Mouse (Mus musculus) hindbrain, embryonic 14.5 days (tissue): ENCODE results near the gene Tvp23b. TPM values are rescaled to one million over a fixed set of nuclear protein-coding genes. Genes with fewer than 3 reads are reported as not detected.
A peak's percentile ranks its signal among the peaks of the same experiment; 100 is the strongest.

Source experiments
- ATAC-seq: fragments of 200-750 bp; cut with Nextera tagmentation; 2 replicates; pipeline ENCODE4 v1.8.0; 2017; ENCODE audit warnings: moderate number of reproducible peaks, mild to moderate bottlenecking, moderate TSS enrichment, moderate library complexity; ENCODE audit not compliant: low FRiP score
- DNase-seq: peaks from one replicate; pipeline ENCODE4 v3.0.0-alpha.2; 2015; ENCODE audit warnings: low spot score
- H3K27ac ChIP-seq: fragments of 300-500 bp; sonication (generic); 2 replicates; pipeline ENCODE4 v1.5.1; 2014; ENCODE audit warnings: mild to moderate bottlenecking, moderate library complexity
- H3K27me3 ChIP-seq: fragments of 300-500 bp; sonication (generic); 2 replicates; pipeline ENCODE4 v1.6.1; 2014; ENCODE audit warnings: mild to moderate bottlenecking, low read length, mixed read lengths; ENCODE audit not compliant: control insufficient read depth, insufficient read depth
- H3K36me3 ChIP-seq: fragments of 300-500 bp; sonication (generic); replicated peaks from 2 replicates; pipeline ENCODE4 v1.6.1; 2014; ENCODE audit not compliant: control insufficient read depth, insufficient read depth
- H3K4me1 ChIP-seq: fragments of 300-500 bp; sonication (generic); replicated peaks from 2 replicates; pipeline ENCODE4 v1.6.1; 2014; ENCODE audit warnings: antibody characterized with exemption, low read length, mixed read lengths; ENCODE audit not compliant: control insufficient read depth, insufficient read depth
- H3K4me2 ChIP-seq: fragments of 300-500 bp; sonication (generic); replicated peaks from 2 replicates; pipeline ENCODE4 v1.6.1; 2014; ENCODE audit warnings: mild to moderate bottlenecking, moderate library complexity
- H3K4me3 ChIP-seq: fragments of 300-500 bp; sonication (generic); replicated peaks from 2 replicates; pipeline ENCODE4 v1.5.1; 2014; ENCODE audit warnings: mild to moderate bottlenecking, low read length
- H3K9ac ChIP-seq: fragments of 300-500 bp; sonication (generic); 2 replicates; pipeline ENCODE4 v1.6.1; 2014
- H3K9me3 ChIP-seq: fragments of 300-500 bp; sonication (generic); 2 replicates; pipeline ENCODE4 v1.6.1; 2016; ENCODE audit warnings: low read length; ENCODE audit not compliant: control insufficient read depth
- WGBS: fragments of 180-500 bp; shearing (Covaris S2); extraction: QIAGEN DNeasy Blood & Tissue Kit; methylation state at CpG from one replicate; pipeline ENCODE4 v1.1.7; 2014; 5-methylcytosine and 5-hydroxymethylcytosine counted together
- polyA plus RNA-seq: library from polyadenylated mRNA; unstranded; fragments of >200 nt; fragmentation: Nextera tagmentation; extraction: Ambion mirVana; gene quantifications from 2 replicates; pipeline ENCODE4 v1.2.1, GENCODE M21; 2014

Gene Tvp23b
- polyA plus RNA-seq, 1 experiment from 2014 or later: 52.8 TPM

- Histone ChIP-seq H3K4me1 (no peaks in the 10 kb centered on the region; the same call in 1 of the 2 replicates), H3K9me3 (no peaks in the 10 kb centered on the region; the same call in 1 of the 2 replicates), H3K4me3 (no peak overlapping the region), H3K36me3 (no peaks in the 10 kb centered on the region), H3K4me2 (no peak overlapping the region), H3K9ac (no peak overlapping the region), H3K27me3 (no peaks in the 10 kb centered on the region), H3K27ac (no peak overlapping the region)
- DNase-seq (no peak), ATAC-seq (no peak)
- 68% methylated on average over 6 of the region's 6 CpGs for WGBS
Measured at GRCm38 (mm10) chr11:62914532-62914931, 35.3 kb downstream of the Tvp23b start.

GRCm38 (mm10) chr11:62915486-62915885, 36.2 kb downstream of the Tvp23b start:
- no peak for ATAC-seq
- 95% methylated on average over 2 of the region's 2 CpGs for WGBS
- Histone ChIP-seq H3K27ac (no peak overlapping the region), H3K4me1 (no peaks in the 10 kb centered on the region; the same call in 1 of the 2 replicates), H3K36me3 (no peaks in the 10 kb centered on the region), H3K4me2 (no peak overlapping the region), H3K9ac (no peak overlapping the region), H3K4me3 (no peak overlapping the region), H3K27me3 (no peaks in the 10 kb centered on the region), H3K9me3 (no peaks in the 10 kb centered on the region; the same call in 1 of the 2 replicates)
- no peak for DNase-seq

- 56% methylated on average over 2 of the region's 2 CpGs for WGBS
- Histone ChIP-seq H3K9me3 (no peaks in the 10 kb centered on the region; the same call in 1 of the 2 replicates), H3K27me3 (no peaks in the 10 kb centered on the region), H3K36me3 (no peaks in the 10 kb centered on the region), H3K4me3 (no peak overlapping the region), H3K4me2 (no peak overlapping the region), H3K4me1 (no peaks in the 10 kb centered on the region; the same call in 1 of the 2 replicates), H3K27ac (no peak overlapping the region), H3K9ac (no peak overlapping the region)
- ATAC-seq (no peak), DNase-seq (no peak)
Measured at GRCm38 (mm10) chr11:62916765-62917164, 37.5 kb downstream of the Tvp23b start.

DNA sequence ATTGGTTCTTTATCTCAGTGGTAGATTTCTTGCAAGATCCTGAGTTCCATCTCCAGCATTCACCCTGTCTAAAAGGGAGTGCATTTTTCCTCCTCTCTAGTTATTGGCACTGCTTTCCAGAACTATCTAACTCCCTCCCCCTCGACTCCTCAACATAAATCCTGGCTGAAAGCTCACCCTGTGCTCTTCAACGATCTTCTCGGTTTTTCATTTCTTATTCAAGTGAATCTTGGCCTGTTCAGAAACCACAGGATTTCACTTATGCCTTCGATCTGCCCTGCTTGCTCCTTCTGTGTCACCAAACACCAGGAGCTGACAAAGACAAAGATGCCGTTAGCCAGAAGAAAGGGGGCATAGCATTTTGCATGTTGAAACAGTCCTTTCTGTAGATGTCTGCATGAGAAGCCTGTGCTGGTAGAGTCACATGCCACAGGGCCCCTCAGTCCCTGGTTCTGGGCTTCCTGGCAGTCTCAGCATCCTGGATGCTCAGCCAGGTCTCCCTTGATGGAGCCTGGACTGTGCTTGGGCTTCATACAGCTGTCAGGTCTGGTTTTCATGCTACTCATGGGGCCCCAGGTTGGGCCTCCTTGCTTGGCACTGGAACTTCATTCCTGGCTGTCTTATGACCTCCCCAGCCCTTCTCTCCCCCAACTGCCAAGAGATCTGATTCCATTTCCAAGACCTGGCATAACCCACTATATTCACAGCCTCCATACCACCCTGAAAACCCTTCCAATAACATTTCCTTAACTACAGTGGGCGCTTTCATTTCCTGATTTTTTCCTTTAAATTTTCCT, 40.9 kb downstream of the Tvp23b start:
- peak overlapping the region; percentile 37 for H3K4me2 ChIP-seq
- H3K4me1 ChIP-seq: no peaks in the 10 kb centered on the region
- no peaks in the 10 kb centered on the region for H3K36me3 ChIP-seq
- ATAC-seq: no peak
- no peak overlapping the region for H3K4me3 ChIP-seq
- no peak overlapping the region for H3K9ac ChIP-seq
- WGBS: 77% methylated on average over 6 of the region's 6 CpGs
- no peak overlapping the region for H3K27ac ChIP-seq
- H3K9me3 ChIP-seq: no peaks in the 10 kb centered on the region; the same call in 1 of the 2 replicates
- no peak for DNase-seq
- H3K27me3 ChIP-seq: no peaks in the 10 kb centered on the region

GRCm38 (mm10) chr11:62920743-62921050, 41.4 kb downstream of the Tvp23b start:
- H3K4me2 ChIP-seq: peak overlapping the region; percentile 37
- H3K27ac ChIP-seq: no peak overlapping the region
- H3K4me1 ChIP-seq: no peaks in the 10 kb centered on the region
- H3K9ac ChIP-seq: no peak overlapping the region
- DNase-seq: peak; percentile 31
- H3K27me3 ChIP-seq: no peaks in the 10 kb centered on the region
- 22% methylated on average over 6 of the region's 6 CpGs for WGBS
- H3K4me3 ChIP-seq: peak overlapping the region; percentile 13; the same call in 1 of the 2 replicates
- H3K36me3 ChIP-seq: no peaks in the 10 kb centered on the region
- no peak for ATAC-seq
- no peaks in the 10 kb centered on the region; the same call in 1 of the 2 replicates for H3K9me3 ChIP-seq

- ATAC-seq (peak; percentile 93), DNase-seq (peak; percentile 97)
- Histone ChIP-seq H3K27me3 (no peaks in the 10 kb centered on the region), H3K9ac (no peak overlapping the region), H3K4me2 (peak overlapping the region; percentile 37), H3K4me3 (peak overlapping the region; percentile 13; the same call in 1 of the 2 replicates), H3K36me3 (no peaks in the 10 kb centered on the region), H3K27ac (peak overlapping the region; percentile 52), H3K9me3 (no peaks in the 10 kb centered on the region; the same call in 1 of the 2 replicates), H3K4me1 (no peaks in the 10 kb centered on the region)
- WGBS: 28% methylated on average over 25 of the region's 25 CpGs
Measured at GRCm38 (mm10) chr11:62921052-62921977, 42.1 kb downstream of the Tvp23b start.

GRCm38 (mm10) chr11:62924091-62924761, 45.0 kb downstream of the Tvp23b start:
- H3K27me3 ChIP-seq: no peaks in the 10 kb centered on the region
- H3K36me3 ChIP-seq: no peaks in the 10 kb centered on the region
- no peak overlapping the region for H3K9ac ChIP-seq
- ATAC-seq (no peak), DNase-seq (no peak)
- 94% methylated on average over 6 of the region's 6 CpGs for WGBS
- no peak overlapping the region for H3K27ac ChIP-seq
- peaks cover 7% of the 10 kb centered on the region; the same call in 1 of the 2 replicates for H3K9me3 ChIP-seq
- H3K4me2 ChIP-seq: no peak overlapping the region
- no peaks in the 10 kb centered on the region for H3K4me1 ChIP-seq
- H3K4me3 ChIP-seq: no peak overlapping the region

DNA sequence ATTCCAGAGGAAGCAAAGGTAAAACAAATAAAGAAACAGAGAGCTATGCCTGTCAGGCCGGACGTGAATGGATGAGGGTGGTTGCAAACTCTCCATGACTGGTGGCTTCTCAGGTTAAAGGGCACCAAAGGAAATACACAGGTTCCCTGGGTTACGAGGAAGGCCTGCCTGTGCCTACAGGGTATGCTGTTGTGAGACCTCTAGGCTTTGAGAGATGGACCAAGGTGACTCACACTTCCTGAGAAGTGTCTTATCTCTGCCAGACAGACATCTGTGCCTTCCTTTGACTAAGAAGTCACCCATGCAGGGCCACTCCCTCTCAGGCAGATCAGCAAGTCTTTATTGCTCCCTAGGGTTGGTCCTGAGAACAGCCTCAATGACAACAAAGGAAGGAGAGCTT, 50.5 kb downstream of the Tvp23b start:
- H3K4me3 ChIP-seq: no peak overlapping the region
- H3K27ac ChIP-seq: no peak overlapping the region
- no peak overlapping the region for H3K4me2 ChIP-seq
- H3K9me3 ChIP-seq: peaks cover 7% of the 10 kb centered on the region; the same call in 1 of the 2 replicates
- ATAC-seq: no peak
- DNase-seq: no peak
- H3K36me3 ChIP-seq: no peaks in the 10 kb centered on the region
- H3K9ac ChIP-seq: no peak overlapping the region
- no peaks in the 10 kb centered on the region for H3K4me1 ChIP-seq
- no peaks in the 10 kb centered on the region for H3K27me3 ChIP-seq
- WGBS: 81% methylated on average over 3 of the region's 3 CpGs

- Histone ChIP-seq H3K36me3 (no peaks in the 10 kb centered on the region), H3K4me3 (no peak overlapping the region), H3K27me3 (no peaks in the 10 kb centered on the region), H3K4me2 (no peak overlapping the region), H3K27ac (no peak overlapping the region), H3K9me3 (peaks cover 7% of the 10 kb centered on the region; the same call in 1 of the 2 replicates), H3K4me1 (no peaks in the 10 kb centered on the region), H3K9ac (no peak overlapping the region)
- 87% methylated on average over 4 of the region's 4 CpGs for WGBS
- ATAC-seq: no peak
- DNase-seq: no peak
Measured at GRCm38 (mm10) chr11:62930574-62930973, 51.3 kb downstream of the Tvp23b start.
